Mouse (Mus musculus) kidney, embryonic 15.5 days (tissue): ENCODE results near the gene Rtn2. TPM values are rescaled to one million over a fixed set of nuclear protein-coding genes. Genes with fewer than 3 reads are reported as not detected.
A peak's percentile ranks its signal among the peaks of the same experiment; 100 is the strongest.

Experiments
- ATAC-seq: fragments of 200-750 bp; cut with Nextera tagmentation; replicated peaks from 2 replicates; pipeline ENCODE4 v1.8.0; 2017; ENCODE audit warnings: moderate TSS enrichment; ENCODE audit not compliant: low FRiP score
- H3K27ac ChIP-seq: fragments of 300-500 bp; sonication (generic); 2 replicates; pipeline ENCODE4 v1.5.1; 2015; ENCODE audit warnings: mild to moderate bottlenecking, inconsistent platforms
- H3K27me3 ChIP-seq: fragments of 300-500 bp; sonication (generic); 2 replicates; pipeline ENCODE4 v1.6.1; 2015; ENCODE audit warnings: inconsistent platforms
- H3K36me3 ChIP-seq: fragments of 300-500 bp; sonication (generic); 2 replicates; pipeline ENCODE4 v1.6.1; 2015; ENCODE audit warnings: inconsistent platforms
- H3K4me1 ChIP-seq: fragments of 300-500 bp; sonication (generic); 2 replicates; pipeline ENCODE4 v1.6.1; 2015; ENCODE audit warnings: inconsistent platforms
- H3K4me2 ChIP-seq: fragments of 300-500 bp; sonication (generic); 2 replicates; pipeline ENCODE4 v1.6.1; 2015; ENCODE audit warnings: moderate library complexity, mild to moderate bottlenecking, inconsistent platforms
- H3K4me3 ChIP-seq: fragments of 300-500 bp; sonication (generic); replicated peaks from 2 replicates; pipeline ENCODE4 v1.5.1; 2015; ENCODE audit warnings: mild to moderate bottlenecking, inconsistent platforms
- H3K9ac ChIP-seq: fragments of 300-500 bp; sonication (generic); 2 replicates; pipeline ENCODE4 v1.6.1; 2015; ENCODE audit warnings: mild to moderate bottlenecking, inconsistent platforms
- H3K9me3 ChIP-seq: fragments of 300-500 bp; sonication (generic); replicated peaks from 2 replicates; pipeline ENCODE4 v1.6.1; 2016; ENCODE audit warnings: inconsistent platforms
- WGBS: fragments of 180-500 bp; shearing (Covaris S2); methylation state at CpG from one replicate; pipeline ENCODE4 v1.1.7; 2015; ENCODE audit warnings: mixed read lengths; 5-methylcytosine and 5-hydroxymethylcytosine counted together
- polyA plus RNA-seq: library from polyadenylated mRNA; unstranded; fragments of >200 nt; fragmentation: Nextera tagmentation; extraction: Ambion mirVana; gene quantifications from 2 replicates; pipeline ENCODE4 v1.2.1, GENCODE M21; 2015

Rtn2 gene
- polyA plus RNA-seq, 1 experiment from 2014 or later, result 8.3 TPM

GRCm38 (mm10) chr7:19304501-19305412 is 22.3 kb downstream of the Rtn2 start:
- peak overlapping the region; percentile 68 for H3K4me2 ChIP-seq
- peaks cover 66% of the 10 kb centered on the region for H3K27me3 ChIP-seq
- no peak overlapping the region for H3K27ac ChIP-seq
- peaks cover 57% of the 10 kb centered on the region for H3K4me1 ChIP-seq
- H3K9ac ChIP-seq, result 0 out of 2 replicates have a peak overlapping the region, but pooled peaks have one; percentile 31
- H3K9me3 ChIP-seq, result no peaks in the 10 kb centered on the region
- ATAC-seq, result no peak
- WGBS, result 1% methylated on average over 48 of the region's 48 CpGs
- no peaks in the 10 kb centered on the region for H3K36me3 ChIP-seq
- H3K4me3 ChIP-seq, result peak overlapping the region; percentile 38

GRCm38 (mm10) chr7:19305413-19305735 is 22.9 kb downstream of the Rtn2 start:
- H3K4me3 ChIP-seq, result peak overlapping the region; percentile 38
- WGBS, result 7% methylated on average over 6 of the region's 6 CpGs
- H3K27ac ChIP-seq, result no peak overlapping the region
- no peaks in the 10 kb centered on the region for H3K9me3 ChIP-seq
- H3K4me1 ChIP-seq, result peaks cover 57% of the 10 kb centered on the region
- H3K9ac ChIP-seq, result no peak overlapping the region
- peaks cover 66% of the 10 kb centered on the region for H3K27me3 ChIP-seq
- no peaks in the 10 kb centered on the region for H3K36me3 ChIP-seq
- H3K4me2 ChIP-seq, result peak overlapping the region; percentile 68
- no peak for ATAC-seq

DNA sequence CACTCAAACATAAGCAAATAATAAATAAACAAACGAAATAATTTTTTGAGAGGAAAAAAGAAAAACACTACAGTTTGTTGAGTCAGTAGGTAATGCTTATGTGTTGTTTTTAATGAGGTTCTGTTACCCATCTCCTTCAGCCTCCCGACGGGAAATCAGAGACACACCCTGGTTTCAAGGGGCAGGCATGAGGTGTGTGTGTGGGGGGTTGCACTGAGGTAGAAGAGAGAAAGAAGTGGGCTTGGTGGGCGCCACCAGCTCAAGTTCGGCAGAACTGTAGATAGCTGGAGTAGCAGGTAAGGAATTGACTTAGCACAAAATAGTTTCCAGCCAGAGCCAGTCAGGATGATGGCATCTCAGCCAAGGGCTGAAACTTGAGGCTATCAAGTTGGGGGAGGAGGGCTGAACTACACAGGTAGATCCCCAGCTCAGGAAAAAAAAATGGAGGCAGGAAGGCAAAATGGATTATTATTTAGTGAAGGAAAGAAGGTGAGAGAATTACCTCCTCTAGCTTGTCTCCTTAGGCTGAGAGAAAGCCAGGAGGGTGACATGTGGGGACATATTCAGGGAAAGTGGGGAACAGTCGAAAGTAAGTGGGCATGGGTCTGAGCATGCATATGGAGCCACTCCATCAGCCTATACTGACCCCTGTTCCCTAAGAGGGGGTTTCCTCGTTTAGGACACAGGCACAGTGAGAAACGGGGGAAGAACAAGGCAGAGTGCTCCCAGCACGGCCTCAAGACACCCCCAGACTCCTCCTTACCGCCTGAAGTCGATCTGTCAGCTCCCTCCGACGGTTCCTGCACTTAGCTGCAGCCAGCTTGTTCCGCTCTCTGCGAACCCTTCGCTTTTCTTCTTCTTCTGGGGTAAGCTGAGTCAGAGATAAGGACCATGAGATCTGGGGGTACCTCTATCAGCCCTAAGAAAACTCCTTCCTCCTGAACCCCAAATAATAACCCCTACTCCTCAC is 23.7 kb downstream of the Rtn2 start:
- no peak overlapping the region for H3K27ac ChIP-seq
- ATAC-seq, result no peak
- no peak overlapping the region for H3K4me3 ChIP-seq
- H3K4me1 ChIP-seq, result peaks cover 58% of the 10 kb centered on the region
- H3K27me3 ChIP-seq, result peaks cover 66% of the 10 kb centered on the region
- H3K9me3 ChIP-seq, result no peaks in the 10 kb centered on the region
- no peak overlapping the region for H3K9ac ChIP-seq
- 53% methylated on average over 16 of the region's 16 CpGs for WGBS
- no peaks in the 10 kb centered on the region for H3K36me3 ChIP-seq
- no peak overlapping the region for H3K4me2 ChIP-seq

DNA sequence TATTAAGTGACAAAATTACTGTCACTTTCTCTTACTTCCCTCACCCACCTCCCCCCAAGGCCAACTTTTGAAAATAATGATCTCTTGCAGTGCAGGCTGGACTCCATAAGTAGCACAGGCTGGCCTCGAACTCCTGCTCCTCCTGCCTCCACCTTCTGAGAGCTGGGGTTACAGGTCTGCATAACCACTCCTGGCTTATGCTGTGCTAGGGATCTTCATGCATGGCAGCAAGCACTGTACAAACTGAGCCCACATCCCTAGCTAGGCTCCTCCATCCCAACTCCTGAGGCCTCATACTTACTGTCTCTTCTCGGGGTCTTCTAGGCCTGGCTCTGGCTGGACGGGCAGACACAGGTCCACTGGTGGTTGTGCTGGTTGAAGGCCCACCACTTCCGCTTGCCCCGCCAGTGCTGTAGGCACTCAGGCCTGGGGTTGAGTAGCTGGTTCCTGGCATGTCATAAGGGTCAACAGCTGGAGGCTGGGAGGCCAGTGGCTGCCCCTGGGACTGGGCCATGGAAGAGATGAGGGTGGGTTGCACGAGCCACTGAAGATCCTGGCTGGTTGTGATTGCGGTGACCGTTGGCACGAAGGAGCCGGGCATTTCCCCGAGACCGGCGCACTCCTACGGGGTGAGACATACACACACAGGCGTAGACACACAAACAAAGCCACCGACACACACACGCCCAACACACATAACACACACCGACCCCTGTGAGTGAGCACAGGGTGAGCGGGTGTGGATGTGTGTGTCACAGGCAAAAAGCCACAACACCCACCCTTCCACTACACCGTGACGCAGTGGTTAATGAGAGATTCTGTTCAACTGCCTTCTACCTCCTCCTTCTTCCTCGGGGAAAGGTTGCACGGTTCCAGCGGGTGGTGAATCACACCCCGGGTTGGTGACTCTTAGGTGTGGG is 24.7 kb downstream of the Rtn2 start:
- H3K27me3 ChIP-seq, result peaks cover 65% of the 10 kb centered on the region
- no peak for ATAC-seq
- H3K4me1 ChIP-seq, result peaks cover 49% of the 10 kb centered on the region
- H3K4me2 ChIP-seq, result peak overlapping the region; percentile 93
- H3K9ac ChIP-seq, result no peak overlapping the region
- no peaks in the 10 kb centered on the region for H3K9me3 ChIP-seq
- WGBS, result 68% methylated on average over 25 of the region's 25 CpGs
- H3K4me3 ChIP-seq, result no peak overlapping the region; the same call in 1 of the 2 replicates
- no peak overlapping the region for H3K27ac ChIP-seq
- H3K36me3 ChIP-seq, result no peaks in the 10 kb centered on the region

DNA sequence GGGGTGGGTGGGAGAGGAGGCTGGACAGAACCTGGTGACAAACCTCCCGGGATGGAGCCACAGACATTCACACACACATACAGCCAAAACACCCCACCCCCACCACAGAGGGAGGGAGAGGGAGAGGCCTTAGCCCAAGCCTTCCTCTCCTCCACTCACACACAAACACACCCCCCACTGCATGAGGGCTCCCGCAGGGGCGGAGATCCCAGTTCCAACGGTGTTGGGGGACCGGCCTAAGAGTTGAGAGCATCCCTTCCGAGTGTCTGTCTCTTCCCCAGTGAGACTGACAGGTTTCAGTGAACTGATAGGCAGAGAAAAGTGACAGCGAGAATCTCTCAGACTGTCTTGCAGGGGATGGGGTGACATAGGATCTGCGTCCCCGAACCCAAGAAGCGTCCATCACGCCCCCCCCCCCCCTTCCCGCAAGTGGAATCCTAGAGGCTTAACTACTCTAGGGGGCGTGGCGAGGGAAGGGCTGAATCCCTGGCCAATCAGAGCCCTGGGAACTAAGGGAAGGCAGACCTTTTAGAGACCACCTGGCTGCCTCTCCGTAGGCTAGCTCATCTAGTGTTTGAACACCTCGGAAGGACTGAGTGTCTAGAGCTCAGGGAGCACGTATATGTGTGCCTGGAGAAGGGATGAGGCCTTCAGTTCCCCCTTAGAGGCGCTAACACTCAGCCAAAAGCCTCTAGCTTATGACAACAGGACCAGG is 25.5 kb downstream of the Rtn2 start:
- H3K4me3 ChIP-seq, result peak overlapping the region; percentile 76
- peak overlapping the region; percentile 41 for H3K9ac ChIP-seq
- WGBS, result 3% methylated on average over 18 of the region's 18 CpGs
- H3K27ac ChIP-seq, result peak overlapping the region; percentile 74
- peaks cover 58% of the 10 kb centered on the region for H3K27me3 ChIP-seq
- H3K4me2 ChIP-seq, result peak overlapping the region; percentile 93
- peak; percentile 58 for ATAC-seq
- no peaks in the 10 kb centered on the region for H3K9me3 ChIP-seq
- no peaks in the 10 kb centered on the region for H3K36me3 ChIP-seq
- H3K4me1 ChIP-seq, result peaks cover 48% of the 10 kb centered on the region

- peak overlapping the region; percentile 76 for H3K4me3 ChIP-seq
- H3K9ac ChIP-seq, result peak overlapping the region; percentile 41
- peak overlapping the region; percentile 74 for H3K27ac ChIP-seq
- H3K4me2 ChIP-seq, result peak overlapping the region; percentile 93
- H3K4me1 ChIP-seq, result peaks cover 43% of the 10 kb centered on the region
- peak; percentile 85 for ATAC-seq
- peaks cover 57% of the 10 kb centered on the region for H3K27me3 ChIP-seq
- no peaks in the 10 kb centered on the region for H3K9me3 ChIP-seq
- no peaks in the 10 kb centered on the region for H3K36me3 ChIP-seq
- WGBS, result under 1% methylated on average over 58 of the region's 58 CpGs
These were observed 26.2 kb downstream of the Rtn2 start for GRCm38 (mm10) chr7:19308454-19309277.

- Histone ChIP-seq H3K4me1 (peaks cover 35% of the 10 kb centered on the region), H3K27me3 (peaks cover 55% of the 10 kb centered on the region), H3K9ac (peak overlapping the region; percentile 38), H3K4me2 (peak overlapping the region; percentile 93), H3K9me3 (no peaks in the 10 kb centered on the region), H3K27ac (no peak overlapping the region), H3K4me3 (peak overlapping the region; percentile 76), H3K36me3 (no peaks in the 10 kb centered on the region)
- WGBS, result 2% methylated on average over 48 of the region's 48 CpGs
- no peak for ATAC-seq
These were observed 27.0 kb downstream of the Rtn2 start for GRCm38 (mm10) chr7:19309278-19309883.

- no peaks in the 10 kb centered on the region for H3K9me3 ChIP-seq
- peak within 1 kb of the TSS; percentile 93 for H3K4me2 ChIP-seq
- 0 out of 2 replicates have a peak within 1 kb of the TSS, but pooled peaks have one; percentile 74 for H3K27ac ChIP-seq
- peak within 1 kb of the TSS; percentile 76 for H3K4me3 ChIP-seq
- peak within 1 kb of the TSS; percentile 48 for H3K9ac ChIP-seq
- no peaks in the 10 kb centered on the region for H3K36me3 ChIP-seq
- H3K4me1 ChIP-seq, result peaks cover 29% of the 10 kb centered on the region
- 0% methylated on average over 48 of the region's 49 CpGs for WGBS
- H3K27me3 ChIP-seq, result peaks cover 54% of the 10 kb centered on the region
- ATAC-seq, result peak; percentile 83
These were observed 27.6 kb downstream of the Rtn2 start, which contains the start of gene Fosb for GRCm38 (mm10) chr7:19309884-19310641. TSS of gene Fosb (minus strand) at chr7:19310051.

DNA sequence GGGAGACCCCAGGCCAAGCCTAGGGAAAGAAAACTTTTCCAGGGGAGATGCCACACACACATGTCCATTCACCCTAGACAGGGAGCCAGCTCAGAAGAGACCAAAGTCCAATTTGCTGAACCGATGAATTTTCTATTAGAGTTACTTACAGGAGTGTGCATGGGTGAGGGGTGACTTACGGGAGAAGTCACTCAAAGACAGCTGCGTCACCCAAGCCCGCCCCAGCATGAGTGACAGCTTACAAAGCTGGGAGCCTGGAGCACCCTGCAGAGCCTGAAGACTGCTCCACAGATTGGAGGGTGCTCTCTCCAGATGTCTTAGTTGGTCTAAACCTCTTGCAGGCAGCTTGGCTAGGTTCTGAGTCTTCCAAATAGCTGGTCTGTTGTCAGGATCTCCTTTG is 29.6 kb downstream of the Rtn2 start:
- H3K4me2 ChIP-seq, result no peak overlapping the region
- 43% methylated on average over 4 of the region's 4 CpGs for WGBS
- H3K27me3 ChIP-seq, result peaks cover 52% of the 10 kb centered on the region
- peaks cover 24% of the 10 kb centered on the region for H3K4me1 ChIP-seq
- H3K9me3 ChIP-seq, result no peaks in the 10 kb centered on the region
- no peaks in the 10 kb centered on the region for H3K36me3 ChIP-seq
- no peak overlapping the region for H3K9ac ChIP-seq
- no peak overlapping the region for H3K4me3 ChIP-seq
- H3K27ac ChIP-seq, result no peak overlapping the region
- no peak for ATAC-seq
